Mouse (Mus musculus) limb, embryonic 15.5 days (tissue): ENCODE results near the gene Armh4. TPM values are rescaled to one million over a fixed set of nuclear protein-coding genes. Genes with fewer than 3 reads are reported as not detected.
A peak's percentile ranks its signal among the peaks of the same experiment; 100 is the strongest.
"Not testable (repeated sequence)": the region's sequence is repeated elsewhere in the genome, so short reads cannot be mapped to it uniquely, and the experiment has no call there.

Source experiments
- ATAC-seq: fragments of 200-750 bp; cut with Nextera tagmentation; 2 replicates; pipeline ENCODE4 v1.8.0; 2017; ENCODE audit warnings: low read depth, moderate TSS enrichment; ENCODE audit not compliant: insufficient number of reproducible peaks, low FRiP score, low TSS enrichment
- H3K27ac ChIP-seq: fragments of 300-500 bp; sonication (generic); 2 replicates; pipeline ENCODE4 v1.5.1; 2015; ENCODE audit warnings: moderate library complexity, mild to moderate bottlenecking, inconsistent platforms
- H3K27me3 ChIP-seq: fragments of 300-500 bp; sonication (generic); 2 replicates; pipeline ENCODE4 v1.6.1; 2015; ENCODE audit warnings: inconsistent platforms
- H3K36me3 ChIP-seq: fragments of 300-500 bp; sonication (generic); 2 replicates; pipeline ENCODE4 v1.6.1; 2015; ENCODE audit warnings: inconsistent platforms
- H3K4me1 ChIP-seq: fragments of 300-500 bp; sonication (generic); 2 replicates; pipeline ENCODE4 v1.6.1; 2015; ENCODE audit warnings: inconsistent platforms
- H3K4me2 ChIP-seq: fragments of 300-500 bp; sonication (generic); 2 replicates; pipeline ENCODE4 v1.6.1; 2015; ENCODE audit warnings: mild to moderate bottlenecking, inconsistent platforms
- H3K4me3 ChIP-seq: fragments of 300-500 bp; sonication (generic); 2 replicates; pipeline ENCODE4 v1.5.1; 2015; ENCODE audit warnings: mild to moderate bottlenecking, inconsistent platforms
- H3K9ac ChIP-seq: fragments of 300-500 bp; sonication (generic); 2 replicates; pipeline ENCODE4 v1.6.1; 2015; ENCODE audit warnings: inconsistent platforms
- H3K9me3 ChIP-seq: fragments of 300-500 bp; sonication (generic); 2 replicates; pipeline ENCODE4 v1.6.1; 2016; ENCODE audit warnings: inconsistent platforms
- WGBS: fragments of 180-500 bp; shearing (Covaris S2); methylation state at CpG from one replicate; pipeline ENCODE4 v1.1.7; 2015; 5-methylcytosine and 5-hydroxymethylcytosine counted together
- polyA plus RNA-seq: library from polyadenylated mRNA; unstranded; fragments of >200 nt; fragmentation: Nextera tagmentation; extraction: Ambion mirVana; gene quantifications from 2 replicates; pipeline ENCODE4 v1.2.1, GENCODE M21; 2015

The Armh4 gene
- polyA plus RNA-seq: 19.1 and 22.7 TPM in 2 replicates

DNA sequence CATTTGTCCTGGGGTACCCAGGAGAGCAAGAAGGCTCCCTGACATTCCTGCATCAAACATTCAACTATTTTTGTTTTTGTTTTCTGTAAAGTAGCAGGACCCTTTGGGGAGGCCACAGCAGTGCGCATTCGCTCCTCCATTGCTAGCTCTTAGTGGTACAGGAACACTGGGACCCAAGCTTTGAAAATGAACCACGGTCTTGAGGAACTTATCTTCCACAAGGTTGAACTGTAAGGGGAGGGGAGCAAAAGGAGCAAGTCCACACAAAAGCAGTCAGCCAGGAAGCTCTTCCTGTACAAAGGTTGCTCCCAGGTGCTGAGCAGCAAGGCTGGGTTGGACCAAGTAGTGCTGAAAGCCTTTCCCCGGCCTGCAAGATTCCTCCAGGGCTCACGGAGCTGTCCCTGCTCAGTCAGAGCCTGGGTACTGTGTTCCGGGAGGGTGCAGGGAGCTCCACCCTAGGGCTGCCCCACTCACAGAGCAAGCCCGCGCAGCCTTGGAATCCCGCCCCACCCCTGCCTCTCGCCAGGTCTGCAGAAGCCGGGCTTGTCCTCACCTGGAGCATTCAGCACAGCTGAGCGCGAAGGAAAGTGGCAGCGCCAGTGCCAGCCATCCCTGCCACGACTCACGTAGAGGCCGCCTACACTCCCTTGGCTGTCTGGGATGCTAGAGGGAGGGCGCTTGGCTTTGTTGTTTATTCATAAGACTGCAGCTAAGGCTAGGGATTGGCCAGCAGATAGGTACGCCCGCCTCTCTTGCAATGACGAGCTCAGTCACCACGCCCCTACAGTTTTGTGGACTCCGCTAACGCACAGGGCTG lies at the start of gene Armh4:
Gene Armh4 (minus strand): TSS at position 669 of the 817 bp plus-strand sequence.
- Histone ChIP-seq H3K9me3 (no peaks in the 10 kb centered on the region), H3K9ac (peak within 1 kb of the TSS; percentile 15; the same call in 1 of the 2 replicates), H3K27me3 (no peaks in the 10 kb centered on the region), H3K36me3 (no peaks in the 10 kb centered on the region), H3K4me1 (peaks cover 10% of the 10 kb centered on the region; the same call in 1 of the 2 replicates), H3K27ac (0 out of 2 replicates have a peak within 1 kb of the TSS, but pooled peaks have one; percentile 23), H3K4me3 (peak within 1 kb of the TSS; percentile 56), H3K4me2 (peak within 1 kb of the TSS; percentile 83)
- under 1% methylated on average over 24 of the region's 24 CpGs for WGBS
- peak; percentile 94 for ATAC-seq

DNA sequence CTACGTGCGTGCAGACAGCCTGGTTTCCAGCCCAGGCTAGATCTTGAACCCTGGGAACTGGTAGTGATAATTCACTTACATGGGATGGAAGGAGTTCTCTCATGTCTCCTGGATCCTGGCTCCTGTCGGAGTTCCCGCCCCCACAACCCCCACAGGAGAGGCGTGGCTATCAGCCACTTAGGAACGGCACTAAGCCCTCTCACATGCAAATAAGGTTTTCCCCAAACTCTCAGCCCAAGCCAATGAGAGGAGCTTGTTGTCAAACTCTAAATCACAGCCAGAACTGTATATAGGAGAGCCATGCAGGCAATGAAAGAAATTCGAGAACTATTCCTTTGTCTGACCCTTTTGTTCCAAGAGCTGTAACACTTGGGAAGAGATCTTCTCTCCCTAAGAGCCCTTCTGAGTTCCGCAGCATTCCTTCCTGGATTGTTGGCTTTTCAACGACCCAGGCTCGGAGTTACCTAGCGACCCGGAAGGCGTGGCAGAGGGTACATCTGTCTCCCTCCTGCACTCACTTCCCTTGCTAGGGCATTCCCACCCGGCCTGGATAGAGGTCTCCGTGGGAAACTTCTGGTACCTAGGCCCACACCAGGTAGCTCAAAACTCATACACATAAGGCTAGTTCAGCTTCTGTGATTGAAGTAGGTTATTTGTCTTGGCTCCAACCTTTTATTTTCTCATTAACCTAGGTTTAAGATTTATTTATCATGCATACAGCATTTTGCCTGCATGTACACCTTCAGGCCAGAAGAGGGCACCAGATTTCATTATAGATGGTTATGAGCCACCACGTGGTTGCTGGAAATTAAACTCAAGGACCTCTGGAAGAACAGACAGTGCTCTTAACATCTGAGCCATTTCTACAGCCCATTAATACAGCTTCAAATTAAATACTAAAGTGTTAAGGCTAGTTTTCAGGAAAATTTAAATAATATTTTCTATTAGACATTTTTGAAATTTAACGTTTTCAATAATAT lies 46.3 kb upstream of the Armh4 start:
- Histone ChIP-seq H3K4me2 (peak overlapping the region; percentile 19; the same call in 1 of the 2 replicates), H3K27me3 (no peaks in the 10 kb centered on the region), H3K36me3 (no peaks in the 10 kb centered on the region), H3K27ac (no peak overlapping the region), H3K4me1 (no peaks in the 10 kb centered on the region), H3K9me3 (no peaks in the 10 kb centered on the region), H3K4me3 (no peak overlapping the region), H3K9ac (no peak overlapping the region)
- no peak for ATAC-seq
- 12% methylated on average over 17 of the region's 17 CpGs for WGBS

- H3K27ac ChIP-seq, H3K9ac ChIP-seq, H3K4me1 ChIP-seq, H3K36me3 ChIP-seq, ATAC-seq, H3K4me2 ChIP-seq, H3K9me3 ChIP-seq, H3K4me3 ChIP-seq, H3K27me3 ChIP-seq: not testable (repeated sequence)
- 76% methylated on average over 8 of the region's 8 CpGs for WGBS
These were observed 36.7 kb upstream of the Armh4 start for GRCm38 (mm10) chr14:49819721-49820440.

- not testable (repeated sequence) for H3K36me3 ChIP-seq, H3K4me1 ChIP-seq, ATAC-seq, H3K9ac ChIP-seq, H3K27me3 ChIP-seq, H3K27ac ChIP-seq, H3K4me3 ChIP-seq, H3K9me3 ChIP-seq, H3K4me2 ChIP-seq
- WGBS: 82% methylated on average over 6 of the region's 6 CpGs
These were observed 35.6 kb upstream of the Armh4 start for GRCm38 (mm10) chr14:49818713-49819208.

- ATAC-seq, H3K4me1 ChIP-seq: not testable (repeated sequence)
- WGBS: 81% methylated on average over 9 of the region's 9 CpGs
These were observed 29.8 kb upstream of the Armh4 start for GRCm38 (mm10) chr14:49812966-49813365.

GRCm38 (mm10) chr14:49805051-49805450 lies 21.9 kb upstream of the Armh4 start:
- not testable (repeated sequence) for H3K4me1 ChIP-seq, H3K4me2 ChIP-seq, ATAC-seq, H3K9me3 ChIP-seq, H3K36me3 ChIP-seq, H3K27me3 ChIP-seq, H3K4me3 ChIP-seq, H3K27ac ChIP-seq, H3K9ac ChIP-seq

More at GRCm38 (mm10) chr14:49812966-49813365, 29.8 kb upstream of the Armh4 start:
- H3K27ac ChIP-seq, H3K4me2 ChIP-seq, H3K36me3 ChIP-seq, H3K9me3 ChIP-seq, H3K9ac ChIP-seq, H3K4me3 ChIP-seq, H3K27me3 ChIP-seq: not testable (repeated sequence)

- Histone ChIP-seq H3K27me3 (no peaks in the 10 kb centered on the region), H3K4me3 (no peak overlapping the region), H3K4me1 (no peaks in the 10 kb centered on the region), H3K4me2 (no peak overlapping the region), H3K36me3 (no peaks in the 10 kb centered on the region), H3K9ac (no peak overlapping the region), H3K9me3 (no peaks in the 10 kb centered on the region), H3K27ac (no peak overlapping the region)
- ATAC-seq: no peak
- WGBS: 10% methylated on average over 4 of the region's 4 CpGs
These were observed 18.3 kb upstream of the Armh4 start for GRCm38 (mm10) chr14:49801444-49801843.

- ATAC-seq: no peak
- no peaks in the 10 kb centered on the region for H3K4me1 ChIP-seq
- WGBS: 82% methylated on average over 4 of the region's 4 CpGs
- H3K9ac ChIP-seq: no peak overlapping the region
- H3K36me3 ChIP-seq: no peaks in the 10 kb centered on the region
- no peaks in the 10 kb centered on the region for H3K9me3 ChIP-seq
- H3K4me3 ChIP-seq: no peak overlapping the region
- no peaks in the 10 kb centered on the region for H3K27me3 ChIP-seq
- no peak overlapping the region for H3K4me2 ChIP-seq
- no peak overlapping the region for H3K27ac ChIP-seq
These were observed 10.8 kb upstream of the Armh4 start for GRCm38 (mm10) chr14:49793948-49794347.

DNA sequence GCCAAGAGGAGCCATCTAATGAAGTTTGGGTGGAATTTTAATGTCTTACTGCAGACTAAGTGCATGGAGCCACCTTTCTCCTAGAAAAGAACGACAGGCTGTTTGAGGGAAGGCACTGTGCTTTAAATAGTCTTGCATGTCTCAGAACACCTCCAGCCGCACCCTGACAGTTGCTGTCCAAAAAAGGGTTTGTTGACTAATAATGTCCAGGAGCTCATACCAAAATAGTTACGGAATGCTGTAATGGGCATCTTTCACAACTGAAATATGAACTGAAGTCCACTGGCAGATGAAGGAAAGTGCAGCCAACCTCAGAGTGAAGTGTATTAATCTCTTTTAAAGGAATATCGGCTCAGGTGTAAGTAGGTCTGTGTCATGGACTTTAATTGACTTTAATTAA lies 7.4 kb upstream of the Armh4 start:
- ATAC-seq: no peak
- Histone ChIP-seq H3K27ac (no peak overlapping the region), H3K9me3 (no peaks in the 10 kb centered on the region), H3K9ac (no peak overlapping the region), H3K4me2 (no peak overlapping the region), H3K4me1 (no peaks in the 10 kb centered on the region), H3K27me3 (no peaks in the 10 kb centered on the region), H3K36me3 (no peaks in the 10 kb centered on the region), H3K4me3 (no peak overlapping the region)
- 61% methylated on average over 4 of the region's 4 CpGs for WGBS

- no peak overlapping the region for H3K4me3 ChIP-seq
- no peaks in the 10 kb centered on the region for H3K27me3 ChIP-seq
- no peak overlapping the region for H3K4me2 ChIP-seq
- no peak overlapping the region for H3K9ac ChIP-seq
- H3K9me3 ChIP-seq: no peaks in the 10 kb centered on the region
- no peaks in the 10 kb centered on the region for H3K36me3 ChIP-seq
- H3K4me1 ChIP-seq: peaks cover 10% of the 10 kb centered on the region; the same call in 1 of the 2 replicates
- 59% methylated on average over 2 of the region's 2 CpGs for WGBS
- no peak overlapping the region for H3K27ac ChIP-seq
- no peak for ATAC-seq
These were observed 2.6 kb upstream of the Armh4 start for GRCm38 (mm10) chr14:49785793-49786192.

DNA sequence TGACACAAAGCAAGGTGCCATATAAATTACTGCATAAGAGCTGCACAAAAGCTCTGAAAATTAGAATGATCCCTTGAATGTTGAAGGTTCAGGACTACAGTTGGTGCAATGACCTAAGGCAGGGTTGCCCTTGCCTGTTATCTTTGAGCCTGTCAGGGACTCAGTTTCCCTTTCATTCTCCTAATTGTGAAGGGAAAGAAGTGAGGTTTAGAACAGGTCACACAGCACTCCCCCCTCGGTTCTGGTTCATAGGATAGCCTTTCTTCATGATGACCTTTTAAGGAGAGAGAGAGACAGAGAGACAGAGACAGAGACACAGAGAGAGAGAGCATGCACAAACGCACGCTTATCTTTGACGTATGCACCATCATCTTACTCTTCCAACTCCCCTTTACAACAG lies 683 bp upstream of the Armh4 start:
- 76% methylated on average over 4 of the region's 4 CpGs for WGBS
- Histone ChIP-seq H3K36me3 (no peaks in the 10 kb centered on the region), H3K4me2 (peak overlapping the region; percentile 83; the same call in 1 of the 2 replicates), H3K4me1 (peaks cover 10% of the 10 kb centered on the region; the same call in 1 of the 2 replicates), H3K27ac (no peak overlapping the region), H3K9ac (no peak overlapping the region), H3K9me3 (no peaks in the 10 kb centered on the region), H3K4me3 (0 out of 2 replicates have a peak overlapping the region, but pooled peaks have one; percentile 56), H3K27me3 (no peaks in the 10 kb centered on the region)
- ATAC-seq: no peak
